Mouse (Mus musculus): ENCODE results near the gene Ccdc149. TPM values are rescaled to one million over a fixed set of nuclear protein-coding genes. Genes with fewer than 3 reads are reported as not detected.

Gene Ccdc149
- polyA plus RNA-seq, 1 experiment from 2014 or later = 11.1 TPM

DNA sequence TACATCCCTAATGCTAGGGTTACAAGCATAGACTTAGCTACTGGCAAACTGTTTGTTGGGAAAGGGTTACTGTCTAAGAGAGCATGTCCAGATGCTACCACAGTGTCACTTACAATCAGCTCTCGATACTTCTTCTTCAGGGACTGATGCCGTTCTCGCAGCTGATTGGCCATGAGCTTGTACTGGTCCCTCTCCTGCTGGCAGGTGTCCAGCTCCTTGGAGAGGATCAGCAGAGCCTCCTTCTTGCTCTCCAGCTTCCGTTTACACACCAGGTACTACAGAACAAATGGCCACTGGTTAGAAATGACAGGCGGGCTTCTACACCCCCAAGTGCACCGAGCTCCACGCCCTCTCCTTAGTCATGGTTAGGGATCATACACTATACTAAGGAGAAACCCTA, 32.4 kb downstream of the Ccdc149 start:
- H3K4me2 ChIP-seq = no peak overlapping the region
- no peaks in the 10 kb centered on the region for H3K9me3 ChIP-seq (replicated peaks)
- H3K4me1 ChIP-seq = no peaks in the 10 kb centered on the region
- H3K9ac ChIP-seq (replicated peaks) = no peak overlapping the region
- WGBS = 88% methylated on average over 7 of the region's 7 CpGs
- no peaks in the 10 kb centered on the region for H3K27me3 ChIP-seq (replicated peaks)
- H3K4me3 ChIP-seq (replicated peaks) = no peak overlapping the region
- ATAC-seq (ENCODE audit: low FRiP score) = no peak
- H3K36me3 ChIP-seq = no peaks in the 10 kb centered on the region
- no peak overlapping the region for H3K27ac ChIP-seq (replicated peaks)

DNA sequence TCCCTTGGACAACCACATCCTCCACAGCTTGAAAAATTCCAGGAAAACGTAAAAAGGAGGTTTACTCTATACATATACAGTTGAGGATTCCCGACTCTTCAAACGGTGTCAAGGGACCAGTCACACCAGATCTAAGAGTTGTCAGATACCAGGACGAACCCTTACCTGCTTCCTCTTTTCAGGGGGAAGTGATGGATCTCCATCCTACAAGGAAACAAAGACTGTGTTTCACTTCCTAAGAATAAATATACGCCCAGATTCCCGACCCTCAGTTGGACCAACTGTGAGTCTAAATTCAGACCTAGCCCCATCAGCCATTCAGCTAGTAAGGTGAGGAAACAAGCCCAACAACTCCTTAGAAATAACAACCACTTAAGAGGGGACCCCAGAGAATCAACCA, 35.8 kb downstream of the Ccdc149 start:
- no peak overlapping the region for H3K4me2 ChIP-seq
- no peak for ATAC-seq (ENCODE audit: low FRiP score)
- no peak overlapping the region for H3K27ac ChIP-seq (replicated peaks)
- no peak overlapping the region for H3K9ac ChIP-seq (replicated peaks)
- H3K4me1 ChIP-seq = peaks cover 4% of the 10 kb centered on the region; the same call in 1 of the 2 replicates
- H3K27me3 ChIP-seq (replicated peaks) = no peaks in the 10 kb centered on the region
- H3K36me3 ChIP-seq = no peaks in the 10 kb centered on the region
- 91% methylated on average over 6 of the region's 6 CpGs for WGBS
- no peaks in the 10 kb centered on the region for H3K9me3 ChIP-seq (replicated peaks)
- H3K4me3 ChIP-seq (replicated peaks) = no peak overlapping the region

DNA sequence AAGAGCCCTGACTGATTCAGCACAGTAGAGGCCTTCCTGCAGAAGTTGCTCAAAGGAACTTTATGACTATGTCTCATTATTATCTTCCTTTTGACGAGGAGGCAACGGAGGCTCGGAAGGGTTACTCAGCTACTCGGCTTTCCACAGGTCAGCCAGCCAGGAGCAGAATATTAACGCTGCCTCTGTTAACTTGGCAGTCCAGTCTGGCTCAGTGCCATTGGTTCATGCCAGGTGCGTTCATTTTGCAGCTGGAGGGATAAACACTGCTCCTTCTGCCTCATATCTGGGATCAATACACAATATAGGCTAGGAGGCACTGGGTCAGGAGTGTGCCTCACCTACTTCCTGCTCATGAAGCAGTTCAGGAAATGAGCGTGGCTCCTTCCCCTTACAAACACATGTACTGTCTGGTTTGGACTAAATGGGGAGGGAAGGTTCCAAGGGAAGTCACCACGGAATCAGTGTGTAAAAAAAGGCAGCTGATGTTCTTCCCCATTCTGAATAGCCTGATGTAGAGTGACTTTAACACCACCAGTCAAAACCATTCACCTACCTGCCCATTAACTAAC, 40.0 kb downstream of the Ccdc149 start:
- H3K9me3 ChIP-seq (replicated peaks) = no peaks in the 10 kb centered on the region
- no peak overlapping the region for H3K9ac ChIP-seq (replicated peaks)
- no peak for ATAC-seq (ENCODE audit: low FRiP score)
- peaks cover 8% of the 10 kb centered on the region for H3K4me1 ChIP-seq
- 52% methylated on average over 8 of the region's 8 CpGs for WGBS
- no peak overlapping the region for H3K27ac ChIP-seq (replicated peaks)
- no peak overlapping the region for H3K4me2 ChIP-seq
- no peak overlapping the region for H3K4me3 ChIP-seq (replicated peaks)
- no peaks in the 10 kb centered on the region for H3K36me3 ChIP-seq
- H3K27me3 ChIP-seq (replicated peaks) = no peaks in the 10 kb centered on the region

DNA sequence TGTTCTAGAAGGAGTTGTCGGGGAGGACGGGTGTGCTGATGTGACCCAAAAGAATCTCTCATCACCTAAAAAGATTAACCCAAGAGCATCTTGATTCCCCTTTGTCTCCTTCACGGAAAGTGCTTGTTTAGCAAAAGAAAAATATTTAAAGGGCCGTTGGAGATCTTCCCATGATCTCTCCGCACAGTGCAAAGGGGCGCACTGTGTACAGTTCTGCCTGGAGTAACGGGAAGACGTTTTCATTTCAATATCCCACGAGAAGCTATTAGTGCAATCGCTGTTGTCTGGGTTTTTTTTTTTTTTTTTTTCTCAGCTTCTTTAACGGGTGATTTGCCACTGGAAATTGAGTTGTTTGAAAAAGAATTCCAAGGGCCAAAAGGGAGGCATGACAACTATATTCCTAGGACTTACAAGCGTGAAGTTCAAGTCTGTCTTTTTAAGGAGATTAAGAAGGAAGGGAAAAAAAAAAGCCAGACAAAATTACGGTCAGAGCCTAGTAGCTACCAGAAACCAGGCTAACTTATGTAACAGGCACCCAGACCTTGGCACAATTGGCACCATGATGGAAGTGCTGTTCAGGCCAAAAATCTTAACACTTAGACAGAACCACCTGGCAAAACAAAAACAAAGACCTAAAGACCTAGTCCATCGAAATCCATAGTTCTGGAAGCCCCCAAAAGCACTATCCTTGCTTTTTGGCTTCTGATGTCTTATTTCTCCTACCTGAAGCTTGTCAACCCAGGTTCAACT, 41.4 kb downstream of the Ccdc149 start:
- Histone ChIP-seq H3K4me3 (replicated peaks) (no peak overlapping the region), H3K4me1 (peaks cover 8% of the 10 kb centered on the region), H3K27ac (replicated peaks) (no peak overlapping the region), H3K9ac (replicated peaks) (no peak overlapping the region), H3K4me2 (no peak overlapping the region), H3K9me3 (replicated peaks) (no peaks in the 10 kb centered on the region), H3K36me3 (no peaks in the 10 kb centered on the region), H3K27me3 (replicated peaks) (no peaks in the 10 kb centered on the region)
- no peak for ATAC-seq (ENCODE audit: low FRiP score)
- 46% methylated on average over 14 of the region's 14 CpGs for WGBS

DNA sequence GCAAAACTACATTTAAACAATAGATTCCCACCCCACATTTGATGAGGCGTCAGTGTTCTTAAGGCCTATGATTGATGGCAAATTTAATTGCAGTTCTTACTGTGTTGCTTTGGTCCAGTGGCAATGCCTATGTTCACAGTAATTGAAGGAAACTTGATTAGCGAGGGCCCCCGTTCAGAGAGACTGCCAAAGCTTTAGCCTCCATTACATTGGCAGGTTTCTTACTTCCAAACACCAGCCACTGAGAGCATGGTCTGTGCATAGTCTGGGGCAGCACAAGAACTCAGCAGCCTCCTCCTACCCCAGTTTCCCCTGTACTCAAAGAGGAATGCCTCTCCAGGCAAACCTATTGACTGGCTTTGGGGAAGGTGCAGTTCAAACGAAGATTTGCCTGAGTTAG, 42.7 kb downstream of the Ccdc149 start:
- peaks cover 8% of the 10 kb centered on the region for H3K4me1 ChIP-seq
- H3K27me3 ChIP-seq (replicated peaks) = no peaks in the 10 kb centered on the region
- WGBS = 45% methylated on average over 4 of the region's 4 CpGs
- no peak for ATAC-seq (ENCODE audit: low FRiP score)
- H3K4me3 ChIP-seq (replicated peaks) = no peak overlapping the region
- no peak overlapping the region for H3K27ac ChIP-seq (replicated peaks)
- H3K36me3 ChIP-seq = no peaks in the 10 kb centered on the region
- no peak overlapping the region for H3K4me2 ChIP-seq
- no peak overlapping the region for H3K9ac ChIP-seq (replicated peaks)
- no peaks in the 10 kb centered on the region for H3K9me3 ChIP-seq (replicated peaks)

DNA sequence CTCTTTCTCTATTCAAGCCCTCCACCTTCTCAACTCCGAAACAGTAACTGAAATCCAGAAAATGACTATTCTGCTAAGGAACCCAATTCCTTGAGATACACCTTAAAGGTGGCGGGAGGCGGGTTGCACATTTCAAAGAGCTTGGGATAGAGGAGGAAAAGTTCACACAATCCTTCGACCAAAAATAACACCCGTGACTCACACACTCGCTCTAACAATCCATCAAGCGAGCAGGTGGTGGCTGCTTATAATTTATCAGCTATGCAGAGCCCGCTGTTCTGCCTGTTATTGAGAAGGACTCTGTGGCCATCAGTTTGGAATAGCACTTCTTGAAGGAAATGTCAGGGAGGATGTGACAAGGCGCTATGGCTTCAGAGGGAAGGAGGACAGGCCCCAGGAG, 45.5 kb downstream of the Ccdc149 start:
- no peaks in the 10 kb centered on the region for H3K9me3 ChIP-seq (replicated peaks)
- no peaks in the 10 kb centered on the region for H3K36me3 ChIP-seq
- peaks cover 4% of the 10 kb centered on the region; the same call in 1 of the 2 replicates for H3K4me1 ChIP-seq
- H3K9ac ChIP-seq (replicated peaks) = no peak overlapping the region
- no peak overlapping the region for H3K4me3 ChIP-seq (replicated peaks)
- WGBS = 86% methylated on average over 9 of the region's 9 CpGs
- no peak for ATAC-seq (ENCODE audit: low FRiP score)
- no peak overlapping the region for H3K27ac ChIP-seq (replicated peaks)
- H3K4me2 ChIP-seq = no peak overlapping the region
- H3K27me3 ChIP-seq (replicated peaks) = no peaks in the 10 kb centered on the region

DNA sequence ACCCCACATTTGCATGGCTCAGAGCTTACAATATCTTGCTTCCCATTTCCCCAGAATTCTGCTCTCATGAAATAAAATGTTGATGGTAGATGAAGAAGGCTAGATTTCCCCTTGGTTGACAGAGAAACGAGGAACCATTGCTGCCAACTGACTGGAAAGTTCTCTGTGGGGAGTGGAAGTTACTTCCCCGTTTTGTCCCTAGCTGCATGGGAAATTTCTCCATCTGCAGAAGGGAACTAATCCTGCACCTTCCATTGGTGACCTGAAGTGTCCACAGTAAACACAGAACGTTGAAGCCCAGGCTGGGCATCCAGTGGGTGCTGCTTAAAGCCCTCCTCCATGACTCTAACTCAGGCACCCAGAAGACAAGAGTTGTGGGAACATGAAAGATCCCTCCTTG, 47.4 kb downstream of the Ccdc149 start:
- Histone ChIP-seq H3K36me3 (no peaks in the 10 kb centered on the region), H3K4me1 (no peaks in the 10 kb centered on the region), H3K9ac (replicated peaks) (no peak overlapping the region), H3K27me3 (replicated peaks) (no peaks in the 10 kb centered on the region), H3K4me2 (no peak overlapping the region), H3K27ac (replicated peaks) (no peak overlapping the region), H3K9me3 (replicated peaks) (no peaks in the 10 kb centered on the region), H3K4me3 (replicated peaks) (no peak overlapping the region)
- no peak for ATAC-seq (ENCODE audit: low FRiP score)
- WGBS = 85% methylated on average over 3 of the region's 3 CpGs

DNA sequence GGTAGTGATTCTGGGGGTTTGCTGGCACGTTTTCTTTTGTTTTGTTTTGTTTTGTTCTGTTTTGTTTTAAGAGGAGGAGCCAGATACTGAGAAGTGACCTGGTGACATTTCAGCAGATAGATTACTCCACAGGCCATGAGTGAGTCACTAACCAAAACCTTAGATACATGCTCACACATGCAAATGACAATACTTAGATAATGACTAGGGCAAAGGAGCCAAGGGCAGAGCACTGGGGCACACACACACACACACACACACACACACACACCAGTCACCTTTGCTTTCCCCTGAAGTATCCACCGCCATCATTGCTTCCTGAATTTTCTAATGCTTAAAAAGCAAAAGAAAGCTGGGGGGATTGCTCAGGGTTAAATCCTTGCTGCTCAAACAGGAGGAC, 54.8 kb downstream of the Ccdc149 start:
- H3K4me1 ChIP-seq = no peaks in the 10 kb centered on the region
- 77% methylated on average over 2 of the region's 2 CpGs for WGBS
- ATAC-seq (ENCODE audit: low FRiP score) = no peak
- no peak overlapping the region for H3K4me2 ChIP-seq
- no peaks in the 10 kb centered on the region for H3K36me3 ChIP-seq
- no peaks in the 10 kb centered on the region for H3K27me3 ChIP-seq (replicated peaks)
- H3K9ac ChIP-seq (replicated peaks) = no peak overlapping the region
- H3K4me3 ChIP-seq (replicated peaks) = no peak overlapping the region
- H3K27ac ChIP-seq (replicated peaks) = no peak overlapping the region
- H3K9me3 ChIP-seq (replicated peaks) = no peaks in the 10 kb centered on the region

DNA sequence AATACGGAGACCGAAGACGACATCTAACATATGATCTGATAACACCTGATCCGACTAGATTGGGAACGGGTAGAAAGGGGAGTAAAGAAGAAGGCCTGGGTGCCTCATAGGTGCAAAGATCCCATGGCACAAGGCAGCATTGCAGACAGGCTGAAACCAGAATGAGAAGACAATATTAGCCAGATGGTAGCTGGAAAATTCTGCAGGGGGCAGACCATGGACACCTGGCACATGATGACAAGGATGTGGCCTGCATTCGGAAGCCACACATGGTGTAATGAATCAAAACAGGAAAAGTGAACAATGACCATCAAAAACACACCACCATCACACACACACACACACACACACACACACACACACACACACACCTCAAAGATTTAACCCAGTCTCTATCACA, 55.4 kb downstream of the Ccdc149 start:
- WGBS = 92% methylated on average over 6 of the region's 6 CpGs
- no peak for ATAC-seq (ENCODE audit: low FRiP score)
- H3K4me2 ChIP-seq = no peak overlapping the region
- H3K36me3 ChIP-seq = no peaks in the 10 kb centered on the region
- H3K27ac ChIP-seq (replicated peaks) = no peak overlapping the region
- no peak overlapping the region for H3K9ac ChIP-seq (replicated peaks)
- no peaks in the 10 kb centered on the region for H3K4me1 ChIP-seq
- H3K4me3 ChIP-seq (replicated peaks) = no peak overlapping the region
- no peaks in the 10 kb centered on the region for H3K27me3 ChIP-seq (replicated peaks)
- no peaks in the 10 kb centered on the region for H3K9me3 ChIP-seq (replicated peaks)

DNA sequence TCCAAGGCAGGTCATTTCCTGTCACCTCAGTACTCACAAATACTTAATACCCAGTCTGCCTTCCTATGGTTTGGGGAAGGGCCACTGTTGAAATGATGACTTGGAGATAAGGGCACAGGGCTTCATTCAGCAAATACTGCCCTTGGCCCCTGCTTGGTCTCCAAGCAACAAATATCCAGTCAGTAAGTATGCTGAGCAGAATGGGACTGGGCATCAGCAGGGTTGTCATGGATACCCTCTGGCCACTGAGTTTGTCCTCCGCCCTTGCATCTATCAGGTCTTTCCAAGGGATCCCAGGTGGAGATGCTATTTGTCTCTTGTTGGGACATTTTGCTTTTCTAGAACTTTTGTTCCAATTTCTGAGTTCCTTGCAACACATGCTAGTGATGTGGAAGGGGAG, 56.1 kb downstream of the Ccdc149 start:
- Histone ChIP-seq H3K4me3 (replicated peaks) (no peak overlapping the region), H3K4me2 (no peak overlapping the region), H3K9me3 (replicated peaks) (no peaks in the 10 kb centered on the region), H3K9ac (replicated peaks) (no peak overlapping the region), H3K36me3 (no peaks in the 10 kb centered on the region), H3K27ac (replicated peaks) (no peak overlapping the region), H3K27me3 (replicated peaks) (no peaks in the 10 kb centered on the region), H3K4me1 (no peaks in the 10 kb centered on the region)
- 29% methylated on average over 1 of the region's 1 CpGs for WGBS
- ATAC-seq (ENCODE audit: low FRiP score) = peak; percentile 68; the same call in 1 of the 2 replicates

DNA sequence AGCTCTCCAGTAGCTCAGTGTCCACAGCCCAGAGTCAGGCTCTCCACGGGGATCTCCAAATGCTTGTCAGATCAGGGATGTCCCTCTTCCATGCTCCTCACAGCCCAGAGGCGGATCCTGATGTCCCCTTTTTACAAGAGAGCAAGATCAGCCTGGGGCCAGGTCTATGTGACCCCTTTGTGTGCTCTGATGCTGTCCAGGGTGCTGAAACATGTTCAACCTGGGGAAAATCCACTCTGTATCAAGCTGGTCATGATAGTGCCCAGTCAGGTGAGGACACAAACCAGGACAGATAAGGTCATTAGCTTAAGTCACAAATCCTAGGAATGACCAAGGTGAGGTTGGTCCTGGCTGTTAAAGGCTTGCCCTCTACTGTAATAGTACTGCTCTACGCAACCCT, 59.8 kb downstream of the Ccdc149 start:
- Histone ChIP-seq H3K36me3 (no peaks in the 10 kb centered on the region), H3K9me3 (replicated peaks) (no peaks in the 10 kb centered on the region), H3K4me1 (peaks cover 5% of the 10 kb centered on the region; the same call in 1 of the 2 replicates), H3K27me3 (replicated peaks) (no peaks in the 10 kb centered on the region), H3K4me2 (no peak overlapping the region), H3K4me3 (replicated peaks) (no peak overlapping the region), H3K27ac (replicated peaks) (no peak overlapping the region), H3K9ac (replicated peaks) (no peak overlapping the region)
- 69% methylated on average over 3 of the region's 3 CpGs for WGBS
- ATAC-seq (ENCODE audit: low FRiP score) = no peak

DNA sequence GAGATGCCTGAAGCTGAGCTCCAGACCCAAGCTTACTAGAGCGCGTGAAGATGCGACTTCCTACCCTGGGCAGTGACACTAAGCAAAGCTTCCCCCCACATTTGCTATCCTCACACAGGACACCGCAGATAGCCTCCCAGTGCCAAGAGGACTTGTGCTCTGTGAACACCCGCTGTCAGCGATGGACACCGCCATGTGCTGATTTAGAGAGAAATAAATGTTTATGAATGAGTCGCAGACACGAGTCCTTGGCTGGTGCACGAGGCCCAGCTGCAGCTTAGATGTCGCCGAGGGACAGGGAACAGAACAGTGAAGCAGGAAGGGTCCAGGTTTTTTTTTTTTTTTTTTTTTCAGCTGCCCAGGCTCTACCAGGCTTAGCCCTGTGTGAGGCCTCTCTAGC, 61.1 kb downstream of the Ccdc149 start:
- H3K27me3 ChIP-seq (replicated peaks) = no peaks in the 10 kb centered on the region
- H3K9me3 ChIP-seq (replicated peaks) = no peaks in the 10 kb centered on the region
- 64% methylated on average over 12 of the region's 12 CpGs for WGBS
- peaks cover 5% of the 10 kb centered on the region; the same call in 1 of the 2 replicates for H3K4me1 ChIP-seq
- no peaks in the 10 kb centered on the region for H3K36me3 ChIP-seq
- ATAC-seq (ENCODE audit: low FRiP score) = no peak
- H3K4me3 ChIP-seq (replicated peaks) = no peak overlapping the region
- H3K4me2 ChIP-seq = no peak overlapping the region
- H3K9ac ChIP-seq (replicated peaks) = no peak overlapping the region
- H3K27ac ChIP-seq (replicated peaks) = no peak overlapping the region

Data from neural tube, embryonic 15.5 days (tissue).